Mouse (Mus musculus): Measurements from ENCODE around the gene Rac1.

DNA sequence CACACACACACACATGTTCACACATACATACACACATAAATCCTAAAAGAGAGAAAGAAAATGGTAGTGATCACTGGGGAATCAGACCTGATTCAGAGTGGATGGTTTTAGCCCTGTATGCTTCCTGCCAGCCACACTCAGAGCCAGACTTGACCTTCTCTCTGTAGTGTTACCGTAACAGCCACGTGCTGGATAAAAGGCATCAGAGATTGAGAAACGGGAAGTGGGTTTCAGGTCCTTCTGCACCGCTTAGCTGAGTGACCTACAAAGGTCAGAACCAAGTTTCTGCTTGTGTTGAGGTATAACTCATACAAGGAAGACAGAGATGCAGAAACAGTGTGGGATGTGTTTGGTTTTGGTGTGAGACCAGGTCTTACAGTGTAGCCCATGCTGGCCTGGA is 28.1 kb downstream of the Rac1 start:
- no peak for TF ChIP-seq EP300 (IDR thresholded peaks at IDR 0.05; ENCODE audit: low read depth)
- TF ChIP-seq CTCF (IDR thresholded peaks at IDR 0.05; ENCODE audit: low read depth), result no peak
